Mouse (Mus musculus) ES-E14 (cell line): ENCODE measurements at regions not wholly inside any gene's neighbourhood (a gene's known extent, or its start where the extent isn't known, plus 50 kb on each side); places are given as distances from the start of the nearest gene placed in this dataset.

ENCODE experiments used
- CHD2 ChIP-seq: IDR thresholded peaks from 2 replicates; pipeline ENCODE4 v1.6.1; 2014; ENCODE audit warnings: mild to moderate bottlenecking, low read depth, low read length, inconsistent platforms
- HCFC1 ChIP-seq: IDR thresholded peaks from 2 replicates; pipeline ENCODE4 v1.6.1; 2012; ENCODE audit warnings: low read length, inconsistent platforms, borderline replicate concordance; ENCODE audit not compliant: insufficient read depth

DNA sequence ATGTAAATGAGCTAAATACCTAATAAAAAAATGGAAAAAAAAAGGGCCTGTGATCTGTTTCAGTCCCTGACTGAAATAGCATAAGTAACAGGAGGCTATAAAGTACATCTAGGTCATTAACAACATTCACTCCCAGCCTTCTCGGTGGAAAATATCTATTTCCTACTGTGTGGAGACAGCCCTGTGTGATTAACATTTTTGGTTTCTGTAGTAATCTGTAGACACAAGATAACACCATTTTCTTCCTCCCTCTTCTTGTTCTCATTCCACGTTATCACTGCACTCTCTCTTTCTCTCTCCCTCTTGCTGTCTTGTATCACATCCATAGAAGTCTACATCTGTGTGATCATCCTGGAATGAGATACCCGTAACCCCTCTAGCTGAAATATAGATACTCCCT is 349.5 kb upstream of the Pabpc5 start:
- no peak for TF ChIP-seq HCFC1
- no peak for TF ChIP-seq CHD2
